Mouse (Mus musculus) MEL (cell line): ENCODE results near the gene Rad51b. TPM values are rescaled to one million over a fixed set of nuclear protein-coding genes. Genes with fewer than 3 reads are reported as not detected.

Experiments used
- DNase-seq: peaks from one replicate; pipeline ENCODE4 v3.0.0; 2011; ENCODE audit warnings: low read depth, low spot score
- H3K27ac ChIP-seq: 2 replicates; pipeline ENCODE4 v1.5.1; 2012; ENCODE audit warnings: low read depth, mild to moderate bottlenecking, control low read depth, low read length, moderate library complexity; ENCODE audit not compliant: control insufficient read depth
- H3K27me3 ChIP-seq, 2 experiments: fragments of 150-350 bp in 1 of 2; sonication (generic) in 1 of 2; 2 replicates each; pipeline ENCODE4 v1.6.1; 2012; ENCODE audit warnings: low read length in 2 of 2, mild to moderate bottlenecking in 2 of 2, improper control_type of control experiment in 1 of 2, moderate library complexity in 1 of 2; ENCODE audit not compliant: insufficient read depth in 2 of 2, control insufficient read depth in 1 of 2
- H3K36me3 ChIP-seq, 2 experiments: 2 replicates each; pipeline ENCODE4 v1.6.1; 2012 to 2014; ENCODE audit warnings: low read length in 2 of 2, improper control_type of control experiment in 1 of 2, inconsistent platforms in 1 of 2, mild to moderate bottlenecking in 1 of 2; ENCODE audit not compliant: insufficient read depth in 2 of 2, control insufficient read depth in 1 of 2
- H3K4me1 ChIP-seq, 2 experiments: fragments of 150-350 bp in 1 of 2; sonication (generic) in 1 of 2; 2 replicates each; pipeline ENCODE4 v1.6.1; 2012; ENCODE audit warnings: low read length in 2 of 2, improper control_type of control experiment in 1 of 2, mild to moderate bottlenecking in 1 of 2; ENCODE audit not compliant: insufficient read depth in 2 of 2, control insufficient read depth in 1 of 2
- H3K4me3 ChIP-seq, 2 experiments: fragments of 150-350 bp in 1 of 2; sonication (generic) in 1 of 2; 2 replicates each; pipeline ENCODE4 v1.5.1; 2012; ENCODE audit warnings: low read depth in 2 of 2, low read length in 2 of 2, mild to moderate bottlenecking in 2 of 2, moderate library complexity in 2 of 2, control low read depth in 1 of 2, improper control_type of control experiment in 1 of 2; ENCODE audit not compliant: control insufficient read depth in 1 of 2, insufficient read depth in 1 of 2
- H3K79me2 ChIP-seq: 2 replicates; pipeline ENCODE4 v1.6.1; 2012; ENCODE audit warnings: mild to moderate bottlenecking, low read length, moderate library complexity; ENCODE audit not compliant: control insufficient read depth, poor library complexity, insufficient read depth
- H3K9ac ChIP-seq: 2 replicates; pipeline ENCODE4 v1.6.1; 2012; ENCODE audit warnings: low read depth, mild to moderate bottlenecking, control low read depth, low read length, moderate library complexity; ENCODE audit not compliant: control insufficient read depth, poor library complexity, severe bottlenecking
- H3K9me3 ChIP-seq: fragments of 150-350 bp; sonication (generic); replicated peaks from 2 replicates; pipeline ENCODE4 v1.6.1; 2012; ENCODE audit warnings: mild to moderate bottlenecking, low read length, improper control_type of control experiment, moderate library complexity; ENCODE audit not compliant: insufficient read depth
- CHD2 ChIP-seq: IDR thresholded peaks from 2 replicates; pipeline ENCODE4 v1.6.1; 2011; ENCODE audit warnings: low read length, improper control_type of control experiment
- CTCF ChIP-seq, 3 experiments: IDR thresholded peaks in 2 of 3; conservative IDR thresholded peaks in 1 of 3; 2 replicates each; pipeline ENCODE4 v1.5.1; 2011 to 2012; ENCODE audit warnings: low read length in 3 of 3, low read depth in 2 of 3, mild to moderate bottlenecking in 2 of 3, improper control_type of control experiment in 1 of 3, inconsistent platforms in 1 of 3, mixed read lengths in 1 of 3, moderate library complexity in 1 of 3; ENCODE audit not compliant: control insufficient read depth in 1 of 3, insufficient read depth in 1 of 3, poor library complexity in 1 of 3, severe bottlenecking in 1 of 3
- E2F4 ChIP-seq: IDR thresholded peaks from 2 replicates; pipeline ENCODE4 v1.6.1; 2011; ENCODE audit warnings: low read depth, low read length, improper control_type of control experiment, borderline replicate concordance
- ETS1 ChIP-seq: IDR thresholded peaks from 2 replicates; pipeline ENCODE4 v1.6.1; 2012; ENCODE audit warnings: low read depth, mild to moderate bottlenecking, inconsistent platforms, low read length, improper control_type of control experiment, moderate library complexity
- HCFC1 ChIP-seq: IDR thresholded peaks from 2 replicates; pipeline ENCODE4 v1.6.1; 2012; ENCODE audit warnings: low read depth, mild to moderate bottlenecking, inconsistent platforms, low read length, improper control_type of control experiment, moderate library complexity
- KAT2A ChIP-seq: conservative IDR thresholded peaks from 2 replicates; pipeline ENCODE4 v1.6.1; 2012; ENCODE audit warnings: low read depth, low read length, improper control_type of control experiment, inconsistent platforms
- MAFK ChIP-seq: IDR thresholded peaks from 2 replicates; pipeline ENCODE4 v1.6.1; 2011; ENCODE audit warnings: low read depth, mild to moderate bottlenecking, low read length, improper control_type of control experiment, borderline replicate concordance
- MAZ ChIP-seq: IDR thresholded peaks from 2 replicates; pipeline ENCODE4 v1.6.1; 2012; ENCODE audit warnings: low read depth, mild to moderate bottlenecking, inconsistent platforms, low read length, improper control_type of control experiment
- MXI1 ChIP-seq: IDR thresholded peaks from 2 replicates; pipeline ENCODE4 v1.6.1; 2011; ENCODE audit warnings: mild to moderate bottlenecking, low read depth, low read length, improper control_type of control experiment
- MYC ChIP-seq: IDR thresholded peaks from 2 replicates; pipeline ENCODE4 v1.6.1; 2011; ENCODE audit warnings: low read depth, mild to moderate bottlenecking, low read length, improper control_type of control experiment, moderate library complexity
- RCOR1 ChIP-seq: IDR thresholded peaks from 2 replicates; pipeline ENCODE4 v1.6.1; 2012; ENCODE audit warnings: low read depth, mild to moderate bottlenecking, inconsistent platforms, low read length, improper control_type of control experiment
- TBP ChIP-seq: IDR thresholded peaks from 2 replicates; pipeline ENCODE4 v1.8.0; 2011; ENCODE audit warnings: low read depth, low read length, improper control_type of control experiment
- TCF12 ChIP-seq: IDR thresholded peaks from 2 replicates; pipeline ENCODE4 v1.6.1; 2014; ENCODE audit warnings: low read depth, mild to moderate bottlenecking, inconsistent platforms, low read length, improper control_type of control experiment, moderate library complexity
- UBTF ChIP-seq: IDR thresholded peaks from 2 replicates; pipeline ENCODE4 v1.6.1; 2012; ENCODE audit warnings: low read depth, mild to moderate bottlenecking, inconsistent platforms, low read length, improper control_type of control experiment, moderate library complexity, borderline replicate concordance; ENCODE audit not compliant: insufficient read depth
- USF1 ChIP-seq: IDR thresholded peaks from 2 replicates; pipeline ENCODE4 v1.6.1; 2014; ENCODE audit warnings: low read depth, mild to moderate bottlenecking, inconsistent platforms, low read length, improper control_type of control experiment, moderate library complexity
- ZC3H11A ChIP-seq: IDR thresholded peaks from 2 replicates; pipeline ENCODE4 v1.6.1; 2012; ENCODE audit warnings: low read depth, mild to moderate bottlenecking, inconsistent platforms, low read length, improper control_type of control experiment
- polyA plus RNA-seq, 2 experiments: library from polyadenylated mRNA; stranded (reverse) in 1 of 2; unstranded in 1 of 2; fragments of >175 nt in 1 of 2; fragments of >200 nt in 1 of 2; gene quantifications; 2 replicates each; pipeline versions ENCODE4 v1.2.1 to v1.2.4; 2012; ENCODE audit warnings: low replicate concordance in 2 of 2, low read depth in 1 of 2; ENCODE audit not compliant: insufficient read length in 2 of 2, insufficient read depth in 1 of 2, missing spikeins in 1 of 2
- total RNA-seq: library from RNA; depleted of rRNA; stranded (reverse); fragments of 300-350 nt; gene quantifications from 2 replicates; pipeline ENCODE4 v1.2.3, GENCODE M21; 2012

Rad51b gene
- total and polyA plus RNA-seq, 3 experiments = 3.6 to 5.7 TPM; not detected in 1

DNA sequence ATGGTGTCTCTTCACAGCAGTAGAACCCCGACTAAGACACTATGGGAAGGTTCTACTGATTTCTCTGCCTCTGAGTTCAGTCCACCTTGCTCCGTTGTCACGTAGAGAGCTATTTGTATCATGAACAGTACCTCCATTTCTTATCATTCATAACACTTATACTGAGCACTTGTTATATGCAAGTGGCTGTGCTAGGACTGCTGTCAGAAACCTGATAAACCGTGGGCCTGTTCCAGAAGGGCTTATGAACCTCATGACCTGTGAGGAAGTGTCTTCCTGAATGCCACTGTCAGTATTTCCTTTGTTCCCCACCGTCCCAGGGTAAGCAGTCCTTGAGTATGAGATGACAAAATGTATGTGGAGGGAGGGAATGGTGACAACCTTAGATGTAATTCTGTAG lies 181.7 kb downstream of the Rad51b start:
- TF ChIP-seq RCOR1 = no peak
- no peaks in the 10 kb centered on the region for H3K79me2 ChIP-seq
- no peak overlapping the region for H3K9ac ChIP-seq
- DNase-seq = no peak
- H3K27ac ChIP-seq = no peak overlapping the region
- H3K4me3 ChIP-seq = no peak overlapping the region
- H3K36me3 ChIP-seq = no peaks in the 10 kb centered on the region
- no peaks in the 10 kb centered on the region for H3K9me3 ChIP-seq
- no peaks in the 10 kb centered on the region; a peak in 1 of 4 replicates for H3K4me1 ChIP-seq
- no peaks in the 10 kb centered on the region for H3K27me3 ChIP-seq

DNA sequence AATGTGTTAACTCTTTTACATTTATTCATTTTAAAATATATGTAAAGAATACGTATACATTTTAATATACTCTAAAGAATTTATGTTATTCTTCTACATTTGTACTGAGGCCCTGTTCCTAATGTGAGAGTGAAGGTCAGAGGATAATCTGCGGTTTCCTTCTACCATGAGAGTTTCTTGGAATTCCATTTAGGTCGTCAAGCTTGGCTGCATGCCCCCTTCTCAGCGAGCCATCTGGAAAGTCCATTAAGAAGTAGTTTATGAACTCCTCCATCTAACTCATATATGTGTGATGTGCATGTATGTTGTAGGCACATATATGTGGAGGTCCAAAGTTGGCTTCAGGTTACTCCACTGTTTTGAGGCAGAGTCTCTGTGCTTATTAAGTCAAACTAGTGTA lies 188.4 kb downstream of the Rad51b start:
- Histone ChIP-seq H3K36me3 (no peaks in the 10 kb centered on the region), H3K9me3 (no peaks in the 10 kb centered on the region), H3K4me1 (no peaks in the 10 kb centered on the region; a peak in 1 of 4 replicates), H3K27me3 (no peaks in the 10 kb centered on the region), H3K79me2 (no peaks in the 10 kb centered on the region), H3K27ac (no peak overlapping the region), H3K9ac (no peak overlapping the region)
- DNase-seq = no peak
- TF ChIP-seq E2F4 = no peak
- no peak for TF ChIP-seq TBP
- TF ChIP-seq CTCF (IDR thresholded peaks at IDR 0.05 in 2 of 3, conservative IDR thresholded peaks at IDR 0.05 in 1 of 3; ENCODE audit: control insufficient read depth in 1 of 3, insufficient read depth in 1 of 3, low read depth in 2 of 3, low read length in 3 of 3, poor library complexity in 1 of 3, severe bottlenecking in 1 of 3) = no peak
- TF ChIP-seq UBTF = no peak
- no peak for TF ChIP-seq HCFC1
- TF ChIP-seq MAZ = no peak
- TF ChIP-seq MYC = no peak
- TF ChIP-seq ZC3H11A = no peak
- no peak for TF ChIP-seq MAFK
- TF ChIP-seq ETS1 = no peak
- TF ChIP-seq MXI1 = no peak
- TF ChIP-seq KAT2A = no peak
- TF ChIP-seq USF1 = no peak
- TF ChIP-seq TCF12 = no peak
- no peak for TF ChIP-seq CHD2
- TF ChIP-seq, all 39 proteins: peak for 0
- H3K4me3 ChIP-seq = no peak overlapping the region
